Mouse (Mus musculus) forebrain, embryonic 14.5 days (tissue): ENCODE results near the gene Olfr780. TPM values are rescaled to one million over a fixed set of nuclear protein-coding genes. Genes with fewer than 3 reads are reported as not detected.
"Not testable (repeated sequence)": the region's sequence is repeated elsewhere in the genome, so short reads cannot be mapped to it uniquely, and the experiment has no call there.

ENCODE experiments used
- ATAC-seq: fragments of 200-750 bp; cut with Nextera tagmentation; 2 replicates; pipeline ENCODE4 v1.8.0; 2017; ENCODE audit warnings: mild to moderate bottlenecking, moderate library complexity
- DNase-seq: peaks from one replicate; pipeline ENCODE4 v3.0.0-alpha.2; 2015; ENCODE audit warnings: low spot score
- H3K27ac ChIP-seq: fragments of 300-500 bp; sonication (generic); 2 replicates; pipeline ENCODE4 v1.5.1; 2014; ENCODE audit warnings: low read depth, mild to moderate bottlenecking, control low read depth, low read length, moderate library complexity
- H3K27me3 ChIP-seq: fragments of 300-500 bp; sonication (generic); replicated peaks from 2 replicates; pipeline ENCODE4 v1.6.1; 2014; ENCODE audit warnings: low read length, control low read depth, mixed read lengths; ENCODE audit not compliant: control insufficient read depth, insufficient read depth
- H3K36me3 ChIP-seq: fragments of 300-500 bp; sonication (generic); 2 replicates; pipeline ENCODE4 v1.6.1; 2014; ENCODE audit warnings: low read length, control low read depth; ENCODE audit not compliant: control insufficient read depth, insufficient read depth
- H3K4me1 ChIP-seq: fragments of 300-500 bp; sonication (generic); 2 replicates; pipeline ENCODE4 v1.6.1; 2014; ENCODE audit warnings: antibody characterized with exemption, low read length, control low read depth; ENCODE audit not compliant: control insufficient read depth, insufficient read depth
- H3K4me2 ChIP-seq: fragments of 300-500 bp; sonication (generic); 2 replicates; pipeline ENCODE4 v1.6.1; 2014; ENCODE audit warnings: mild to moderate bottlenecking, control low read depth, low read length
- H3K4me3 ChIP-seq: fragments of 300-500 bp; sonication (generic); 2 replicates; pipeline ENCODE4 v1.5.1; 2014; ENCODE audit warnings: low read depth, low read length, control low read depth
- H3K9ac ChIP-seq: fragments of 300-500 bp; sonication (generic); 2 replicates; pipeline ENCODE4 v1.6.1; 2014; ENCODE audit warnings: mild to moderate bottlenecking, low read length, control low read depth, moderate library complexity
- H3K9me3 ChIP-seq: fragments of 300-500 bp; sonication (generic); replicated peaks from 2 replicates; pipeline ENCODE4 v1.6.1; 2016; ENCODE audit warnings: low read length, control low read depth, mixed read lengths; ENCODE audit not compliant: control insufficient read depth
- WGBS: fragments of 180-500 bp; shearing (Covaris S2); extraction: QIAGEN DNeasy Blood & Tissue Kit; methylation state at CpG from one replicate; pipeline ENCODE4 v1.1.7; 2014; 5-methylcytosine and 5-hydroxymethylcytosine counted together
- polyA plus RNA-seq: library from polyadenylated mRNA; unstranded; fragments of >200 nt; fragmentation: Nextera tagmentation; extraction: Ambion mirVana; gene quantifications from 2 replicates; pipeline ENCODE4 v1.2.1, GENCODE M21; 2014

Gene Olfr780
- polyA plus RNA-seq: not detected in 2 replicates

DNA sequence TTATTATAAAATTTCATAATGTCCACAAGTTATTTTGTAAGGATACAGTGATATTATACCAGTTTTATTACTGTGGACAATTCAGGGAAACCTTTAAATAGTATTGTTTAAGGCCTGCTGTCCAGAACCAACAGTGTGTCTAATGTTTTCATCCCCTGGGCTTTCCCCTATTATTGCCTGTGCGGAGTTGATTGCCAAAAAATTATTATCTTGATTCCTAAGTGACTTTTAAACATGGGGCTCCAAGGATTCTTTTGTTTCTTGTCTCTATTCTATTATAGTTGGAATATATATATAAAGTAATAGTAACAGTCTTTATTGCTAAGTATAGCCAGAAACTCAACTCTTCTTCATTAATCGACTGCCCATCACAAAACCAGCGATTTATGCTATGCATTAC, at the start of gene Olfr780:
Gene Olfr780 (plus strand): TSS at position 301 of the 400 bp plus-strand sequence.
- H3K4me1 ChIP-seq: no peaks in the 10 kb centered on the region
- no peaks in the 10 kb centered on the region for H3K9me3 ChIP-seq
- H3K36me3 ChIP-seq: no peaks in the 10 kb centered on the region
- ATAC-seq (no peak), DNase-seq (no peak)
- H3K27ac ChIP-seq: no peak within 1 kb of the TSS
- no peak within 1 kb of the TSS for H3K9ac ChIP-seq
- no peak within 1 kb of the TSS for H3K4me3 ChIP-seq
- no peak within 1 kb of the TSS for H3K4me2 ChIP-seq
- 91% methylated on average over 3 of the region's 3 CpGs for WGBS
- no peaks in the 10 kb centered on the region for H3K27me3 ChIP-seq

DNA sequence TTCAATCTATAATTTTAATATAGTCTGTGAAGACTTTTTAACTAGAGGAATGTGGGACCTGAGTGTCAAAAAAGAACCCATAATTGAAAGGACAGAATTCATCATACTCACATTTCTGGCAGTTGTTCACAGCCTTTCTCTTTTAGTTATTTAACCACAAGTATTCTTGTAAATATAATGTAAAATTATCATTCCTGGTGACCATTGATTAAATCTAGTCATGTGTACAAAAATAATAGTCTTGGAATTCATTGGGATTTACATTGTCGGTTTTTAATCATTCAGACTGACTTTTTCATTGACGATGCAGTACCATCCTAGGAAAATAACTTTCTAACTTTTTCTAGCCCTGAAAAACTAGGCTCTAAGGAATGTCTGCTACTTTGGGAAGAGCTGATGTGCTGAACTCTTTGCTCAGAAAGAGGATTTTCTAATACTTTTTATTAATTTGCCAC, 46.8 kb upstream of the Olfr780 start, which contains the start of gene Olfr777:
Gene Olfr777 (minus strand): TSS at position 405 of the 455 bp plus-strand sequence.
- Histone ChIP-seq H3K9ac (no peak within 1 kb of the TSS), H3K4me3 (no peak within 1 kb of the TSS), H3K9me3 (no peaks in the 10 kb centered on the region), H3K36me3 (no peaks in the 10 kb centered on the region), H3K4me2 (no peak within 1 kb of the TSS), H3K27me3 (no peaks in the 10 kb centered on the region), H3K4me1 (no peaks in the 10 kb centered on the region), H3K27ac (no peak within 1 kb of the TSS)
- WGBS: 92% methylated on average over 2 of the region's 2 CpGs
- ATAC-seq: no peak
- no peak for DNase-seq

DNA sequence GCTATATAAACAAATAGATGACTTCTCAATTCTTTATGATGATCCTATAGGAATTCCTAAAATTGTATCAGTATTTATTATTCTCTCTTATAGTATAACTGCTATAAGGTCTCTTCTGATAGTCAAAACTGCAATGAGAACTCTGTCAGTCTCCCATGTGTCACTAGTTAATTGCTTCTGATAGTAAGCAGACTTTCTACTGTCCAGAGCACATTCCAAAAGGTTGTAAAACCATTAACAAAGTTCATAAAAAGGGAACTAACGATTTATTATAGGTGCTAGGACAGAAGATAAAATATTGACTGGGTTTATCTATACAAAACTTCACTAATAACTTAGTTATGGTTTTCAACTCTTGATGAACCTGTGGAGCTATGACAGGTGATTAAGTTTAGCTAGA, 4.9 kb upstream of the Olfr780 start:
- not testable (repeated sequence) for H3K27ac ChIP-seq, ATAC-seq, H3K4me2 ChIP-seq, H3K4me3 ChIP-seq, H3K36me3 ChIP-seq, H3K9me3 ChIP-seq, H3K27me3 ChIP-seq, H3K4me1 ChIP-seq, DNase-seq, H3K9ac ChIP-seq
- 65% methylated on average over 1 of the region's 1 CpGs for WGBS

DNA sequence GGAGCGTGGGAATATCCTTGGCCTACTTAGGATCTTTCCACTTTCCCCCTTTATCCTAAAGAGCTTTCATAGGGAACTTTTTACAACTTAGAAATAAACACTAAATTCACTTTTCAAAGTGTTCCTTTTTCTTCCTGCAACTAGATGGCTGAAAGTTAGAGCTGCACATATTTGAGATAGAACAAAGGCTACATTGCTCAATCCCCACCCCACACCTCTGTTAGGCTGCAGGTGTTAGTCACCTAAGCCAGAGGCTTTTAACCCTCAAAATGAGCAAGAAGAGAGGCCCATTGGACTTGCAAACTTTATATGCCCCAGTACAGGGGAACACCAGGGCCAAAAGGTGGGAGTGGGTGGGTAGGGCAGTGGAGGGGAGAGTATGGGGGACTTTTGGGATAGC, 4.4 kb upstream of the Olfr780 start:
- not testable (repeated sequence) for DNase-seq, H3K4me1 ChIP-seq, H3K4me2 ChIP-seq, ATAC-seq, H3K36me3 ChIP-seq, H3K27ac ChIP-seq, H3K9me3 ChIP-seq, H3K27me3 ChIP-seq, H3K9ac ChIP-seq, H3K4me3 ChIP-seq
- no CpG with 5 or more reads among the region's 1 CpGs for WGBS

DNA sequence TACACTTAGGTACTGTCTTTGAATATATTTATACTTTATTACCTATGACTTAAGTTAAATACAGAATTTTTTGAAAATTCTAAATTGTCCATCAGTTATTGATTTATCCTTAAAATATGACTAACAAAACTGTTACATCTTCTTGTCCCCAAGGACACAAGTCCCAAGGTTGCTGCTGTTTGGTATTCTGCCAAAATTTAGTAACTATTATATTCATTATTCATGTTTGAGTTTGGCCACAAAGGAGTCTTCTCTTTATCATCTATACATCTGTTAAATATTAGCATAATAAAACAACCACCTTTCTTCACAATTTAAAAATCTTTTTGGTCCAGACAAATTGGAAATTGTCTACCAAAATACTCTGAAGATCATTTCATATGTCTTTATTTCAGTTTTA, 10.6 kb downstream of the Olfr780 start, which contains the start of gene Olfr781:
Gene Olfr781 (plus strand): TSS at position 301 of the 400 bp plus-strand sequence.
- H3K9me3 ChIP-seq: no peaks in the 10 kb centered on the region
- no peak within 1 kb of the TSS for H3K4me2 ChIP-seq
- H3K27me3 ChIP-seq: no peaks in the 10 kb centered on the region
- H3K9ac ChIP-seq: no peak within 1 kb of the TSS
- no peak for ATAC-seq
- H3K4me1 ChIP-seq: no peaks in the 10 kb centered on the region
- H3K36me3 ChIP-seq: no peaks in the 10 kb centered on the region
- H3K27ac ChIP-seq: no peak within 1 kb of the TSS
- no peak for DNase-seq
- no peak within 1 kb of the TSS for H3K4me3 ChIP-seq

DNA sequence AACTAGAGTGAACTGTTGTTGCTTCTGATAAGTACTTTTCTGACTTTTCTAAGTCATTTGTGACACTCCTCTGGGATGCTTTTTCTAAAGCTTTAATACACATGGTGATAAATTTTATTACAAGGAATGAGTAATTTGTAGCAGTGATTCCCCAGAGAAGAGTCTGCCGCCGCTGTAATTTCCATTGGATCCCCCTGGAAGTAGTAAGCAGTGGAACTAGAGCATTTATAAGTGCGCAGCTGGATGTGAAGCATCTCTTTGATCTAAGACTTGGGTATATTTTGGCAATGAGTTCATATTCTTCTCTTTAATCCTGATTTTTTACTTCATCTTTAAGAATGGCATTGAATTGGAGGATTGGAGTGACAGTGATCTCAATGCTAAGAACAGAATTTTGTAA, 30.6 kb downstream of the Olfr780 start, which contains the start of gene Olfr782:
Gene Olfr782 (plus strand): TSS at position 301 of the 400 bp plus-strand sequence.
- H3K27ac ChIP-seq: no peak within 1 kb of the TSS
- 91% methylated on average over 3 of the region's 3 CpGs for WGBS
- H3K9me3 ChIP-seq: no peaks in the 10 kb centered on the region
- no peak for DNase-seq
- no peaks in the 10 kb centered on the region for H3K36me3 ChIP-seq
- no peaks in the 10 kb centered on the region for H3K27me3 ChIP-seq
- no peak within 1 kb of the TSS for H3K4me2 ChIP-seq
- H3K9ac ChIP-seq: no peak within 1 kb of the TSS
- H3K4me3 ChIP-seq: no peak within 1 kb of the TSS
- no peak for ATAC-seq
- no peaks in the 10 kb centered on the region for H3K4me1 ChIP-seq

DNA sequence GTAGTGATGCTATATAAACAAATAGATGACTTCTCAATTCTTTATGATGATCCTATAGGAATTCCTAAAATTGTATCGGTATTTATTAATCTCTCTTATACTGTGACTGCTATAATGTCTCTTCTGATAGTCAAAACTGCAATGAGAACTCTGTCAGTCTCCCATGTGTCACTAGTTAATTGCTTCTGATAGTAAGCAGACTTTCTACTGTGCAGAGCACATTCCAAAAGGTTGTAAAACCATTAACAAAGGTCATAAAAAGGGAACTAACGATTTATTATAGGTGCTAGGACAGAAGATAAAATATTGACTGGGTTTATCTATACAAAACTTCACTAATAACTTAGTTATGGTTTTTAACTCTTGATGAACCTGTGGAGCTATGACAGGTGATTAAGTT, 34.6 kb downstream of the Olfr780 start:
- not testable (repeated sequence) for ATAC-seq, H3K27ac ChIP-seq, H3K4me2 ChIP-seq, H3K36me3 ChIP-seq, H3K9me3 ChIP-seq, H3K4me3 ChIP-seq, DNase-seq, H3K27me3 ChIP-seq, H3K4me1 ChIP-seq, H3K9ac ChIP-seq
- 86% methylated on average over 2 of the region's 2 CpGs for WGBS

DNA sequence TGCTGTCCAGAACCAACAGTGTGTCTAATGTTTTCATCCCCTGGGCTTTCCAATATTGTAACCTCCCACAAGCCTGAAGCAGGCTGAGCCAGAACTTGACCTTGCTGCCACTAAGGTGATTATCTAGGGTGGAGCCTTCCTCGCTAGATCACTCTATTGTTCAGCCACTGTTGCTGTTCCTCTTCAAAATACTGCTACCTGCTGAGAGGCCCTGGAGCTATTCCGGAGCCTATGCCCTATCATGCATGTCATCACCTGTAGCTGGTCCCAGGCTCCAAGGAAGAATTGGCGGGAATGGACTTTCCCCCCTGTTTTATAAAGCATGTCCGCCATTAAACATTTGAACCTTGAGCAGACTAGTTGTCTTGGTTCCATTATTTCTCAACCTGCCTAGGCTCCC, 38.6 kb downstream of the Olfr780 start:
- H3K4me1 ChIP-seq, H3K9ac ChIP-seq, H3K9me3 ChIP-seq, ATAC-seq, H3K27me3 ChIP-seq, H3K4me2 ChIP-seq, DNase-seq, H3K36me3 ChIP-seq, H3K27ac ChIP-seq, H3K4me3 ChIP-seq: not testable (repeated sequence)
- 89% methylated on average over 4 of the region's 4 CpGs for WGBS

DNA sequence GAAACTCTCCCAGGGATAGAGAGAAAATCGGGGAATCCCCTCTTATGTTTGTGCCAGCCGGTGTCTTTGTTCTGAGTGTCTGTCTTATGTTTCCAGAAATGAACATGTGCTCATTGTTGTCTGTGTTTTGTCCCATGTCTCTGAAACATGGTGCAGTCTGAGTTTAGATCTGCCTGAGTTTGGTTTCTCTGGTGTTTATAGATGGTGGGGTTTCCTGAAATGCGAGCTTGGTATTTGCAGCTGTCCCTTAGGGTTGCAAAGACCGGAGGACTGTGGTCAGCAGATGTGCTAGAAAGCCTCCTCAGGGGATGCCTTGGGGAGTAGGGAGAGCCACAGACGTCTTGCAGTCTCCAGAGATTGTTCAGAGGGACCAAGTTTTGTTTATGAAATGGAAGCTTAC, 39.4 kb downstream of the Olfr780 start:
- Histone ChIP-seq H3K4me3 (no peak overlapping the region), H3K27ac (no peak overlapping the region), H3K9me3 (0 out of 2 replicates have a peak, but pooled peaks cover 3% of the 10 kb centered on the region), H3K9ac (no peak overlapping the region), H3K36me3 (no peaks in the 10 kb centered on the region), H3K4me1 (no peaks in the 10 kb centered on the region), H3K27me3 (no peaks in the 10 kb centered on the region), H3K4me2 (no peak overlapping the region)
- DNase-seq: no peak
- ATAC-seq: no peak
- 82% methylated on average over 5 of the region's 5 CpGs for WGBS
